In the genomic region with DNA sequence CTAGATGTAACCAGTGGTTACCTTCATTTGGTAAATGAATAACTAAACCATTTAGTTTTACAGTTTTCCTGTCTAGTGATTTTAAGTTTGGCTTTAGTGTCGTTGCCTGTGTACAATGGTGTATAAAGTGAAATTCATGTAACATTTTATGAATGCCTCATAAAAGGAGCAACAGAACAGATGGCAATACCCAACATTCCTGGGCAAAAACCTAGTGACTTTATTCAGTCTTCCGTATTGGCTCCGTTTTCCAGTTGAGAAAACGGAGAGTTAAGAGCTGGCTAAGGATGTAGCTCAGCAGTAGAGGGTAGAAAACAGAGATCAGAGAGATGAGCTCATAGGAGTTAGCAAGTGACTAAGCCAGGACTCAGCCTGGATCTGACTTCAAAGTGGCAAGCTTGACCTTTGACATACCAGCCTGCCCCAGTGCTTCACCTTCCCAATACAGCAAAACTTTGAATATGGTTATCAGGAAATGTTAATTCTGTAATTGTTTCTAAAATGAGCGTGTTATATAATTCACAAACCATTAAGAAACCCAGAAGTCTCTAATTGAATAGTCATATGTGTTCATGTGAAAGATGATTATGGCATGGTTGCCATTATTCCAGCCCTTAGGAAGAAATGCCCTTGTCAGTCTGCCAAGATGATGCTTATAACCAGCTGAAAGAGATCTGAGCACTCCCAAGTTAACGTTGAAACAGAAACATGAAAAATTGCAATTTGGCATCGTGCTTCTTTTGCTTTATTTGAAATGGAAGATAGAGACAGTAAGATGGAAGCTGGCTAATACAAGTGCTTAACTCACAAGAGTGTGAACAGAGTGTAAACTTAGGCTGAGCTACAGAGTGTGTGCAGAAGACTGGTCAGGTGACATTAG, we compare ENCODE assay signal across 20 mouse cellular contexts.
A peak's percentile ranks its signal among the peaks of the same experiment; 100 is the strongest.
DNase-seq lines count a peak whose midpoint lies in the region; ATAC-seq and TF ChIP-seq lines count a peak whose summit lies in the region.
"Had no signal": no experiment of that assay in that cellular context is flagged by ENCODE, and none has a peak within 500 bp of the region (broad histone marks: within the 10 kb centered on the region; RNA-seq: fewer than 3 reads in every experiment).

No protein-coding gene starts in this region.

- peak; percentile 27 for DNase-seq in forebrain, embryonic 14.5 days (ENCODE audit: low spot score)
- DNase-seq in forebrain, postnatal 0 days = no peak
- DNase-seq in layer of hippocampus, adult 2 months (ENCODE audit: low spot score in 2 of 2) = no peak
- no peak for DNase-seq in layer of hippocampus, postnatal 10 days (ENCODE audit: low spot score in 2 of 2)
- peak; percentile 65 for DNase-seq in Muller cell, postnatal 12 days (ENCODE audit: inconsistent ontology term)
- DNase-seq in thymus, postnatal 14 days = no peak
- DNase-seq: cerebellum, adult 9-11 months; gastrocnemius, postnatal 10 days; heart, postnatal 14 days had no signal

- no peaks in the 10 kb centered on the region for H3K36me3 ChIP-seq in forebrain, embryonic 14.5 days (ENCODE audit: control insufficient read depth, insufficient read depth, low read length)
- H3K36me3 ChIP-seq in forebrain, postnatal 0 days (ENCODE audit: insufficient read depth) = no peaks in the 10 kb centered on the region
- no peaks in the 10 kb centered on the region for H3K36me3 ChIP-seq in embryonic facial prominence, embryonic 15.5 days
- H3K36me3 ChIP-seq: forebrain, embryonic 15.5 days; hindbrain, embryonic 13.5 days; lung, embryonic 15.5 days; midbrain, embryonic 15.5 days; stomach, embryonic 15.5 days had no signal

- no peak overlapping the region for H3K4me2 ChIP-seq in forebrain, embryonic 14.5 days (ENCODE audit: low read length)
- no peak overlapping the region for H3K4me2 ChIP-seq in forebrain, postnatal 0 days (ENCODE audit: low read depth)
- H3K4me2 ChIP-seq in embryonic facial prominence, embryonic 15.5 days (replicated peaks) = no peak overlapping the region
- H3K4me2 ChIP-seq: forebrain, embryonic 15.5 days; heart, embryonic 11.5 days; hindbrain, embryonic 13.5 days; liver, embryonic 11.5 days; lung, embryonic 15.5 days; midbrain, embryonic 15.5 days; stomach, embryonic 15.5 days had no signal

- no peak for ATAC-seq in forebrain, embryonic 14.5 days
- no peak for ATAC-seq in forebrain, postnatal 0 days
- no peak for ATAC-seq in embryonic facial prominence, embryonic 15.5 days (ENCODE audit: insufficient number of reproducible peaks, low FRiP score, low TSS enrichment, low read depth)
- ATAC-seq in frontal cortex, adult (ENCODE audit: low TSS enrichment) = no peak
- ATAC-seq: forebrain, embryonic 15.5 days; intestine, embryonic 16.5 days; midbrain, embryonic 15.5 days had no signal

- H3K4me3 ChIP-seq in forebrain, embryonic 14.5 days (ENCODE audit: low read depth, low read length) = no peak overlapping the region
- H3K4me3 ChIP-seq in forebrain, postnatal 0 days (ENCODE audit: low read depth, low read length) = no peak overlapping the region
- H3K4me3 ChIP-seq in layer of hippocampus, adult 2 months = no peak overlapping the region
- H3K4me3 ChIP-seq in embryonic facial prominence, embryonic 15.5 days (replicated peaks) = no peak overlapping the region
- H3K4me3 ChIP-seq: forebrain, embryonic 15.5 days; hindbrain, embryonic 13.5 days; lung, embryonic 15.5 days; midbrain, embryonic 15.5 days; stomach, embryonic 15.5 days had no signal

- H3K9me3 ChIP-seq in forebrain, embryonic 14.5 days (replicated peaks; ENCODE audit: control insufficient read depth, low read length) = no peaks in the 10 kb centered on the region
- no peaks in the 10 kb centered on the region for H3K9me3 ChIP-seq in forebrain, postnatal 0 days (ENCODE audit: low read length)
- no peaks in the 10 kb centered on the region for H3K9me3 ChIP-seq in embryonic facial prominence, embryonic 15.5 days (replicated peaks)
- H3K9me3 ChIP-seq: forebrain, embryonic 15.5 days; hindbrain, embryonic 13.5 days; lung, embryonic 15.5 days; midbrain, embryonic 15.5 days; stomach, embryonic 15.5 days had no signal

- no peak overlapping the region for H3K27ac ChIP-seq in forebrain, embryonic 14.5 days (ENCODE audit: low read depth, low read length)
- no peak overlapping the region for H3K27ac ChIP-seq in forebrain, postnatal 0 days (ENCODE audit: low read depth, low read length)
- peak overlapping the region; percentile 23; the same call in 1 of the 2 replicates for H3K27ac ChIP-seq in layer of hippocampus, adult 2 months
- peak overlapping the region; percentile 55; the same call in 1 of the 2 replicates for H3K27ac ChIP-seq in embryonic facial prominence, embryonic 15.5 days (replicated peaks)
- H3K27ac ChIP-seq: forebrain, embryonic 15.5 days; hindbrain, embryonic 13.5 days; kidney, postnatal 0 days; lung, embryonic 15.5 days; midbrain, embryonic 15.5 days; stomach, embryonic 15.5 days had no signal

- peaks cover 7% of the 10 kb centered on the region for H3K4me1 ChIP-seq in forebrain, embryonic 14.5 days (ENCODE audit: control insufficient read depth, insufficient read depth, low read length)
- H3K4me1 ChIP-seq in forebrain, postnatal 0 days (ENCODE audit: insufficient read depth) = peaks cover 11% of the 10 kb centered on the region
- H3K4me1 ChIP-seq in embryonic facial prominence, embryonic 15.5 days = peaks cover 45% of the 10 kb centered on the region

- H3K9ac ChIP-seq in forebrain, embryonic 14.5 days (ENCODE audit: low read length) = no peak overlapping the region
- H3K9ac ChIP-seq in forebrain, postnatal 0 days = no peak overlapping the region
- no peak overlapping the region for H3K9ac ChIP-seq in embryonic facial prominence, embryonic 15.5 days
- H3K9ac ChIP-seq: forebrain, embryonic 15.5 days; hindbrain, embryonic 13.5 days; lung, embryonic 15.5 days; midbrain, embryonic 15.5 days; stomach, embryonic 15.5 days had no signal

- WGBS in forebrain, embryonic 14.5 days = 71% methylated on average over 7 of the region's 7 CpGs
- 58% methylated on average over 7 of the region's 7 CpGs for WGBS in forebrain, postnatal 0 days
- 40% methylated on average over 7 of the region's 7 CpGs for WGBS in embryonic facial prominence, embryonic 15.5 days

- no peak for TF ChIP-seq CTCF in forebrain, postnatal 0 days (IDR thresholded peaks at IDR 0.05; ENCODE audit: low read depth)
- no peak for TF ChIP-seq CTCF in layer of hippocampus, adult 2 months (conservative IDR thresholded peaks at IDR 0.05)

- H3K27me3 ChIP-seq in forebrain, embryonic 14.5 days (replicated peaks; ENCODE audit: control insufficient read depth, insufficient read depth, low read length) = no peaks in the 10 kb centered on the region
- no peaks in the 10 kb centered on the region for H3K27me3 ChIP-seq in forebrain, postnatal 0 days (ENCODE audit: insufficient read depth, low read length)
- H3K27me3 ChIP-seq in embryonic facial prominence, embryonic 15.5 days = no peaks in the 10 kb centered on the region
- H3K27me3 ChIP-seq: forebrain, embryonic 15.5 days; hindbrain, embryonic 13.5 days; lung, embryonic 15.5 days; midbrain, embryonic 15.5 days; stomach, embryonic 15.5 days had no signal

Comparison
In these comparisons a context has a peak if more than half of its experiments do, and no peak if none do; other contexts are left out.
1. DNase-seq: peak in forebrain, embryonic 14.5 days (single experiment) and Muller cell, postnatal 12 days (single experiment); none in forebrain, postnatal 0 days (single experiment), layer of hippocampus, adult 2 months (0 of 2), layer of hippocampus, postnatal 10 days (0 of 2) and thymus, postnatal 14 days (single experiment).
2. H3K27ac ChIP-seq: peak in layer of hippocampus, adult 2 months (single experiment) and embryonic facial prominence, embryonic 15.5 days (single experiment); none in forebrain, embryonic 14.5 days (single experiment) and forebrain, postnatal 0 days (single experiment).